Mouse (Mus musculus) stomach, embryonic 16.5 days (tissue): ENCODE measurements at regions not wholly inside any gene's neighbourhood (a gene's known extent, or its start where the extent isn't known, plus 50 kb on each side); places are given as distances from the start of the nearest gene placed in this dataset.
A peak's percentile ranks its signal among the peaks of the same experiment; 100 is the strongest.

Experiments used
- ATAC-seq: fragments of 200-750 bp; cut with Nextera tagmentation; 2 replicates; pipeline ENCODE4 v1.8.0; 2017; ENCODE audit warnings: moderate number of reproducible peaks, moderate TSS enrichment; ENCODE audit not compliant: insufficient read depth, low FRiP score
- H3K27ac ChIP-seq: fragments of 300-500 bp; sonication (generic); 2 replicates; pipeline ENCODE4 v1.5.1; 2014; ENCODE audit warnings: low read length
- H3K27me3 ChIP-seq: fragments of 300-500 bp; sonication (generic); 2 replicates; pipeline ENCODE4 v1.6.1; 2014; ENCODE audit warnings: low read length, control low read depth, mixed read lengths; ENCODE audit not compliant: control insufficient read depth, insufficient read depth
- H3K36me3 ChIP-seq: fragments of 300-500 bp; sonication (generic); 2 replicates; pipeline ENCODE4 v1.6.1; 2014; ENCODE audit warnings: low read length; ENCODE audit not compliant: control insufficient read depth, insufficient read depth
- H3K4me1 ChIP-seq: fragments of 300-500 bp; sonication (generic); 2 replicates; pipeline ENCODE4 v1.6.1; 2014; ENCODE audit warnings: low read length, control low read depth, mixed read lengths; ENCODE audit not compliant: control insufficient read depth, insufficient read depth
- H3K4me2 ChIP-seq: fragments of 300-500 bp; sonication (generic); 2 replicates; pipeline ENCODE4 v1.6.1; 2014; ENCODE audit warnings: low read depth, low read length, mixed read lengths
- H3K4me3 ChIP-seq: fragments of 300-500 bp; sonication (generic); replicated peaks from 2 replicates; pipeline ENCODE4 v1.5.1; 2014; ENCODE audit warnings: mild to moderate bottlenecking, low read length
- H3K9ac ChIP-seq: fragments of 300-500 bp; sonication (generic); 2 replicates; pipeline ENCODE4 v1.6.1; 2014; ENCODE audit warnings: low read length
- H3K9me3 ChIP-seq: fragments of 300-500 bp; sonication (generic); replicated peaks from 2 replicates; pipeline ENCODE4 v1.6.1; 2016; ENCODE audit warnings: low read length, control low read depth; ENCODE audit not compliant: control insufficient read depth
- WGBS: fragments of 180-500 bp; shearing (Covaris S2); extraction: QIAGEN DNeasy Blood & Tissue Kit; methylation state at CpG from one replicate; pipeline ENCODE4 v1.1.7; 2014; 5-methylcytosine and 5-hydroxymethylcytosine counted together

- Histone ChIP-seq H3K4me3 (no peak overlapping the region), H3K4me2 (no peak overlapping the region), H3K9ac (no peak overlapping the region), H3K27me3 (no peaks in the 10 kb centered on the region), H3K27ac (no peak overlapping the region; the same call in 1 of the 2 replicates), H3K4me1 (0 out of 2 replicates have a peak, but pooled peaks cover 4% of the 10 kb centered on the region), H3K9me3 (no peaks in the 10 kb centered on the region), H3K36me3 (no peaks in the 10 kb centered on the region)
- 66% methylated on average over 9 of the region's 9 CpGs for WGBS
- no peak for ATAC-seq
Observed at GRCm38 (mm10) chr12:8420511-8421270, 79.1 kb downstream of the Rhob start.

DNA sequence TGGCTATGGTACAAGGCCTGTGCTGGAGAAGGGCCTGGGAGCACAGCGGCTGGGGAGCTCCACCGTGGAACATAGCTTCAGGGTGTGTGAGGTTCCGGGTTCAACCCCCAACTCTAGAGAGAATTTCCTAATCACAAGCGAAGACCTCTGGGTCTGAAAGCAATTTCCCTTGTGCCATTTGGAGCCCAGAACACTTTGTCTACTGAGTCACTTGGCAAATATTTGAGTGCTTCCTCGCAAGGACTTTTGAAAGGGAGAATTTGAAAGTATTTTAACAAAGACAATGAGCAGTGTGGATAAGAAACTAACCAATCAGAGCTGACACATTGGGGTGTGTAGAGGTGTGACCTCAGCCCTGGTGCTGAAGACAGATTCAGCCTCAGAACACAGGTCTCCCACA lies 80.9 kb downstream of the Rhob start:
- H3K4me1 ChIP-seq, result 0 out of 2 replicates have a peak, but pooled peaks cover 4% of the 10 kb centered on the region
- H3K4me2 ChIP-seq, result no peak overlapping the region
- WGBS, result 61% methylated on average over 5 of the region's 5 CpGs
- no peaks in the 10 kb centered on the region for H3K27me3 ChIP-seq
- H3K27ac ChIP-seq, result peak overlapping the region; percentile 67
- H3K9ac ChIP-seq, result no peak overlapping the region; the same call in 1 of the 2 replicates
- ATAC-seq, result peak; percentile 88
- H3K4me3 ChIP-seq, result no peak overlapping the region
- no peaks in the 10 kb centered on the region for H3K36me3 ChIP-seq
- H3K9me3 ChIP-seq, result no peaks in the 10 kb centered on the region

GRCm38 (mm10) chr12:8417127-8417790 lies 82.5 kb downstream of the Rhob start:
- Histone ChIP-seq H3K4me3 (no peak overlapping the region), H3K4me1 (0 out of 2 replicates have a peak, but pooled peaks cover 4% of the 10 kb centered on the region), H3K9me3 (no peaks in the 10 kb centered on the region), H3K27ac (no peak overlapping the region), H3K4me2 (no peak overlapping the region), H3K9ac (no peak overlapping the region), H3K36me3 (no peaks in the 10 kb centered on the region), H3K27me3 (no peaks in the 10 kb centered on the region)
- ATAC-seq, result no peak
- WGBS, result 71% methylated on average over 8 of the region's 8 CpGs

DNA sequence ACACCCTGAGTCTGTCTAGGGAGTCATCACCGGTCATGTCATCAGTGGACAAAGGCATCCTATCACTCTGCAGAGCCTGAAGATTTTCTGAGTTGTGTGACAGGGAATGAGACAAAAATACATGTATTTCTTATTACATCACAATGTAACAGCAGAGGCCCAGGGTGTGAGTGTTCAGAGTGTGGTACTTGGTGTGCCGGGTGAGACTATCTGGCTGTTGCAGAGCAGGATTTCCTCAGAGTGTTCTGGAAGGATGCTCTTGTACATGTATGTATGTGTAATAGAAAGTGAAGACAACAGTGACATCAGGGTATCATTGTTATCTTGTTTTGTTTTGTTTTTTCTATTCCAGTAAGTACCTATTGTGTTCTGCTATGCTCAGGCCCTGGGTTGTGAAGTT lies 87.7 kb downstream of the Rhob start:
- H3K27ac ChIP-seq, result no peak overlapping the region
- H3K27me3 ChIP-seq, result no peaks in the 10 kb centered on the region
- H3K4me1 ChIP-seq, result peaks cover 5% of the 10 kb centered on the region; the same call in 1 of the 2 replicates
- H3K4me3 ChIP-seq, result no peak overlapping the region
- no peak for ATAC-seq
- H3K9ac ChIP-seq, result no peak overlapping the region
- H3K4me2 ChIP-seq, result no peak overlapping the region
- WGBS, result 95% methylated on average over 2 of the region's 2 CpGs
- no peaks in the 10 kb centered on the region for H3K36me3 ChIP-seq
- no peaks in the 10 kb centered on the region for H3K9me3 ChIP-seq

GRCm38 (mm10) chr12:8410410-8411341 lies 89.1 kb downstream of the Rhob start:
- Histone ChIP-seq H3K9ac (no peak overlapping the region), H3K4me3 (no peak overlapping the region), H3K4me2 (0 out of 2 replicates have a peak overlapping the region, but pooled peaks have one; percentile 24), H3K27me3 (no peaks in the 10 kb centered on the region), H3K36me3 (no peaks in the 10 kb centered on the region), H3K4me1 (peaks cover 5% of the 10 kb centered on the region; the same call in 1 of the 2 replicates), H3K27ac (no peak overlapping the region), H3K9me3 (no peaks in the 10 kb centered on the region)
- 44% methylated on average over 24 of the region's 24 CpGs for WGBS
- ATAC-seq, result no peak

- Histone ChIP-seq H3K9ac (no peak overlapping the region), H3K27me3 (no peaks in the 10 kb centered on the region), H3K4me2 (no peak overlapping the region), H3K27ac (no peak overlapping the region), H3K9me3 (no peaks in the 10 kb centered on the region), H3K36me3 (no peaks in the 10 kb centered on the region), H3K4me1 (peaks cover 3% of the 10 kb centered on the region; the same call in 1 of the 2 replicates), H3K4me3 (no peak overlapping the region)
- 31% methylated on average over 5 of the region's 5 CpGs for WGBS
- ATAC-seq, result peak; percentile 78
Observed at GRCm38 (mm10) chr12:8402084-8402483, 88.9 kb downstream of the Hs1bp3 start.

DNA sequence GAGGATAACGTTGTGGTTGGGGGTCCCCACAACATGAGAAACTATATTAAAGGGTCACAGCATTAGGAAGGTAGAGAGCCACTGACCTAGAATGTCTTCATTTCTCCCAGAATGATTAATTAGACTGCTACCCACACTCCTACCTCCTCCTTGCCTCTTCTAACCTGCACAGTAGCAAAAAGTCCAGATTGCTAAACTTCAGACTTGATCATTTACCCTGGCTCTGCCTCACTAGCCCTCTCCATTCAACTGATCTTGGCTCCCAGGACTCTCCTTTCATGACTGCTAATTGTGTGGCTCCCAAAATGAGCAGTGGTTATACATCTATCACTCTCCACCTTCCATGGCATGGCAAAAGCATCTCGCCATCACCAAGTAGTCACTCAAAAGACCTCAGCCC lies 88.1 kb downstream of the Hs1bp3 start:
- no peak overlapping the region for H3K4me3 ChIP-seq
- peaks cover 3% of the 10 kb centered on the region; the same call in 1 of the 2 replicates for H3K4me1 ChIP-seq
- no peaks in the 10 kb centered on the region for H3K9me3 ChIP-seq
- H3K27me3 ChIP-seq, result no peaks in the 10 kb centered on the region
- H3K36me3 ChIP-seq, result no peaks in the 10 kb centered on the region
- no peak for ATAC-seq
- H3K9ac ChIP-seq, result no peak overlapping the region
- no peak overlapping the region for H3K27ac ChIP-seq
- 94% methylated on average over 2 of the region's 2 CpGs for WGBS
- no peak overlapping the region for H3K4me2 ChIP-seq

DNA sequence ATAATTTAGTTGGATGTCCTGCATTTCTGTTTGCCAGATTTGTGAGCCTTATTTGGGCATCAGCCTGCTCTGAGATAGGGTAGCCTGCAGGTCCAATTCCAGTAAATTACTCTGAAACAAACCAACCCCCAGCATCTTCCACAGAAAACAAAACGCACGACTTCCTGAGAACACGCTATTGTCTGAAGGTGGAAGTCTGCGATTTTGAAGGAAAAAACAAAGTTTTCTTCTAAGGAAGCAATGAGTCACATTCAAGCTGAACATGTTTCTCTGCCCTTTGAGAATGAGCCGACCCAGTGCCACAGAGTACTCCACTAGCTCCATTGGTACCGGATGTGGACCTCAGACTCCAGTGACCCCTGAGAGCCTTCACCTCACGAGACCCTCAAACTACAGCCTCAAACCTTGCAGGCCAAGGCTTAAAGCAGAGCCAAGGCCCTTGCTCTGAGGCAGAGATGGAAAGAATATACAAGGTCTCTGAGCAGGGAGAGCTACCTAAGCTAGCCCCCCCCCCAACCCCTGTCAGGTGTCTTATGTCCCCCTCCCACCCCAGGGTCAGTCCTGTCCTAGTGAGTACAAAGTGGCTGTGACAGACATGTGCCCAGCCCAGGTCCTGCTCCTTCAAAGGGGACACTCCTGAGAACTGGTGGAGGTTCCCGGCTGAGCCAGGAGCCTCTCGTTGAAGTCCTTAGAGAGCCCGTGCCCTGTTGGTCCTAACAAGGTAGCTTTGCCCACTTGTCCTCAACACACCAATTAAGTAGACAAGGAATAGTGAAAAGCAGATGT lies 87.3 kb downstream of the Hs1bp3 start:
- peaks cover 3% of the 10 kb centered on the region; the same call in 1 of the 2 replicates for H3K4me1 ChIP-seq
- H3K27me3 ChIP-seq, result no peaks in the 10 kb centered on the region
- H3K36me3 ChIP-seq, result no peaks in the 10 kb centered on the region
- no peaks in the 10 kb centered on the region for H3K9me3 ChIP-seq
- no peak for ATAC-seq
- no peak overlapping the region for H3K4me3 ChIP-seq
- no peak overlapping the region for H3K4me2 ChIP-seq
- 0 out of 2 replicates have a peak overlapping the region, but pooled peaks have one; percentile 38 for H3K27ac ChIP-seq
- H3K9ac ChIP-seq, result no peak overlapping the region
- WGBS, result 76% methylated on average over 10 of the region's 10 CpGs
